Mouse (Mus musculus) midbrain, embryonic 13.5 days (tissue): ENCODE measurements at regions not wholly inside any gene's neighbourhood (a gene's known extent, or its start where the extent isn't known, plus 50 kb on each side); places are given as distances from the start of the nearest gene placed in this dataset.
A peak's percentile ranks its signal among the peaks of the same experiment; 100 is the strongest.
"Not testable (repeated sequence)": the region's sequence is repeated elsewhere in the genome, so short reads cannot be mapped to it uniquely, and the experiment has no call there.

ENCODE experiments used
- ATAC-seq: fragments of 200-750 bp; cut with Nextera tagmentation; 2 replicates; pipeline ENCODE4 v1.8.0; 2017; ENCODE audit warnings: mild to moderate bottlenecking, moderate TSS enrichment, moderate library complexity
- H3K27ac ChIP-seq: fragments of 300-500 bp; sonication (generic); 2 replicates; pipeline ENCODE4 v1.5.1; 2015; ENCODE audit warnings: inconsistent platforms, mild to moderate bottlenecking, moderate library complexity
- H3K27me3 ChIP-seq: fragments of 300-500 bp; sonication (generic); 2 replicates; pipeline ENCODE4 v1.6.1; 2015; ENCODE audit warnings: mild to moderate bottlenecking, inconsistent platforms
- H3K36me3 ChIP-seq: fragments of 300-500 bp; sonication (generic); 2 replicates; pipeline ENCODE4 v1.6.1; 2015; ENCODE audit warnings: mild to moderate bottlenecking, inconsistent platforms
- H3K4me1 ChIP-seq: fragments of 300-500 bp; sonication (generic); replicated peaks from 2 replicates; pipeline ENCODE4 v1.6.1; 2015; ENCODE audit warnings: inconsistent platforms
- H3K4me2 ChIP-seq: fragments of 300-500 bp; sonication (generic); replicated peaks from 2 replicates; pipeline ENCODE4 v1.6.1; 2015; ENCODE audit warnings: moderate library complexity, mild to moderate bottlenecking, inconsistent platforms
- H3K4me3 ChIP-seq: fragments of 300-500 bp; sonication (generic); replicated peaks from 2 replicates; pipeline ENCODE4 v1.5.1; 2015; ENCODE audit warnings: mild to moderate bottlenecking, inconsistent platforms
- H3K9ac ChIP-seq: fragments of 300-500 bp; sonication (generic); replicated peaks from 2 replicates; pipeline ENCODE4 v1.6.1; 2015; ENCODE audit warnings: mild to moderate bottlenecking, inconsistent platforms
- H3K9me3 ChIP-seq: fragments of 300-500 bp; sonication (generic); 2 replicates; pipeline ENCODE4 v1.6.1; 2016; ENCODE audit warnings: mild to moderate bottlenecking, inconsistent platforms
- WGBS: fragments of 180-500 bp; shearing (Covaris S2); methylation state at CpG from one replicate; pipeline ENCODE4 v1.1.7; 2015; 5-methylcytosine and 5-hydroxymethylcytosine counted together

DNA sequence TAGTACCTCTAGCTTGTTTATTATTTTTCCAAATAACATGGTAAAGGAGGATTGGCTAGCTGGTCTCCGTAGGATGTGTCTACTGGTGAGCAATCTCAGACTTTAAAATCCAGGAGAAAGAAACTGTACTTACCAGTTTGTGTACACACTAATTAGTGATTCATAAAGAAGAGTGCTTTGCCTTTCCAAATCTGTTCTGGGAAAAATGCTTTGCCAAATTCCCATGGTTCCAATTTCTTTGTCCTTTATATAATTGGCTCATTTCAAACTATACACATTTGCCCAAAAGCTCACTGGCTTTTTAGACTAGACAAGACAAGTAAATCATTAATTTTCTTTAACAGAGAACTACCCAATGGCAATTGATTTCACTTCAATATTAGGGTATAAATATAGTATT is 686.2 kb downstream of the Pla2g4a start:
- Histone ChIP-seq H3K27me3 (no peaks in the 10 kb centered on the region), H3K9ac (no peak overlapping the region), H3K9me3 (no peaks in the 10 kb centered on the region), H3K4me1 (no peaks in the 10 kb centered on the region), H3K4me2 (no peak overlapping the region), H3K36me3 (no peaks in the 10 kb centered on the region), H3K27ac (no peak overlapping the region), H3K4me3 (no peak overlapping the region)
- 94% methylated on average over 1 of the region's 1 CpGs for WGBS
- ATAC-seq: no peak

- Histone ChIP-seq H3K4me2 (no peak overlapping the region), H3K9ac (no peak overlapping the region), H3K36me3 (no peaks in the 10 kb centered on the region), H3K27me3 (no peaks in the 10 kb centered on the region), H3K27ac (no peak overlapping the region), H3K4me1 (no peaks in the 10 kb centered on the region), H3K4me3 (no peak overlapping the region), H3K9me3 (no peaks in the 10 kb centered on the region)
- 0 out of 2 replicates have a peak, but pooled peaks have one; percentile 45 for ATAC-seq
- WGBS: 60% methylated on average over 3 of the region's 3 CpGs
Observed at GRCm38 (mm10) chr1:149256866-149257265, 704.2 kb downstream of the Pla2g4a start.

GRCm38 (mm10) chr1:149254141-149254540 is 706.9 kb downstream of the Pla2g4a start:
- H3K27me3 ChIP-seq: no peaks in the 10 kb centered on the region
- no peaks in the 10 kb centered on the region for H3K36me3 ChIP-seq
- no peaks in the 10 kb centered on the region for H3K4me1 ChIP-seq
- H3K4me2 ChIP-seq: no peak overlapping the region
- WGBS: 46% methylated on average over 4 of the region's 4 CpGs
- no peaks in the 10 kb centered on the region for H3K9me3 ChIP-seq
- H3K9ac ChIP-seq: no peak overlapping the region
- no peak overlapping the region for H3K4me3 ChIP-seq
- H3K27ac ChIP-seq: no peak overlapping the region
- ATAC-seq: no peak

GRCm38 (mm10) chr1:149238329-149239015 is 722.6 kb downstream of the Pla2g4a start:
- H3K4me2 ChIP-seq: no peak overlapping the region
- H3K36me3 ChIP-seq: no peaks in the 10 kb centered on the region
- H3K27me3 ChIP-seq: no peaks in the 10 kb centered on the region
- WGBS: 80% methylated on average over 1 of the region's 1 CpGs
- no peak overlapping the region for H3K4me3 ChIP-seq
- ATAC-seq: no peak
- no peak overlapping the region for H3K27ac ChIP-seq
- H3K9ac ChIP-seq: no peak overlapping the region
- no peaks in the 10 kb centered on the region for H3K9me3 ChIP-seq
- H3K4me1 ChIP-seq: no peaks in the 10 kb centered on the region

GRCm38 (mm10) chr1:149227170-149227569 is 733.9 kb downstream of the Pla2g4a start:
- not testable (repeated sequence) for H3K4me2 ChIP-seq, H3K27me3 ChIP-seq, H3K9me3 ChIP-seq, H3K9ac ChIP-seq, H3K4me3 ChIP-seq, ATAC-seq, H3K36me3 ChIP-seq, H3K4me1 ChIP-seq, H3K27ac ChIP-seq
- WGBS: 97% methylated on average over 1 of the region's 1 CpGs

DNA sequence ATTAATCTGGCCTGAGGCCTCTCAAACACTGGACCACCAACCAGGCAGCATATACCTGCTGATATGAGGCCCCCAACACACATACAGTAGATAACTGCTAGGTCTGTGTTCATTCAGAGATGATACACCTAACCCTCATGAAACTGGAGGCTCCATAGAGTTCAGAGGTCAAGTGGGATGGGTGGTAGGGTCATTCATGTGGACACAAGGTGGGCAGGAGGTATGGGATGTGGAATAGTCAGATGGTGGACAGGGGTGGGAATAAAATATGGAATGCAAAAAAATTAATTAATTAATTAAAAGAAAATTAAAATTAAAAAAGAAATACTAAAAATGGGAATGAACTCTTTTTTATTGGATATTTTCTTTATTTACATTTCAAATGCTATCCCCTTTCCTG is 734.7 kb downstream of the Pla2g4a start:
- Histone ChIP-seq H3K27ac (no peak overlapping the region), H3K9me3 (no peaks in the 10 kb centered on the region), H3K9ac (no peak overlapping the region), H3K4me3 (no peak overlapping the region), H3K4me1 (no peaks in the 10 kb centered on the region), H3K4me2 (no peak overlapping the region), H3K36me3 (no peaks in the 10 kb centered on the region), H3K27me3 (no peaks in the 10 kb centered on the region)
- no peak for ATAC-seq

DNA sequence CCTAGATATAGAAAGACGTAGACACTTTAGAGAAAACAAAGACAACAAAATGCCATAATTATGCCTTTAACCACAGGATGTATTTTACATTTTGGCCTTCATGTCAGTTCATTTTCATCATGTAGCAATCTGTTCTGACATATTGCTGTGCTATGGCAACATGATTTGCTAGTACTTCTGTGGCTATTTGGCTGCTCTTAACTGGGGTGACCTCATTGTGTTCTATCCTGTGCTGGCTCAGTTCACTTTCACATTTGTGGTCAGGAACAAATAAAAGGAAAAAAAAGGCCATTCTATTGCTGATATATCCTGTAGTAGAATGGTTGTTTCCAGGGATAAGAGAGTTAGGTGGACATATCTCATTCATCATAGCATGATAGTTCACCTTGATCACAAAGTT is 758.5 kb downstream of the Pla2g4a start:
- H3K4me2 ChIP-seq: no peak overlapping the region
- no peaks in the 10 kb centered on the region for H3K4me1 ChIP-seq
- no peak overlapping the region for H3K9ac ChIP-seq
- no peak overlapping the region for H3K27ac ChIP-seq
- H3K9me3 ChIP-seq: no peaks in the 10 kb centered on the region
- ATAC-seq: no peak
- no peaks in the 10 kb centered on the region for H3K27me3 ChIP-seq
- H3K4me3 ChIP-seq: no peak overlapping the region
- no peaks in the 10 kb centered on the region for H3K36me3 ChIP-seq
- WGBS: 94% methylated on average over 1 of the region's 1 CpGs

GRCm38 (mm10) chr1:149199284-149199683 is 761.8 kb downstream of the Pla2g4a start:
- Histone ChIP-seq H3K4me2 (no peak overlapping the region), H3K9me3 (no peaks in the 10 kb centered on the region), H3K4me1 (no peaks in the 10 kb centered on the region), H3K27me3 (no peaks in the 10 kb centered on the region), H3K36me3 (no peaks in the 10 kb centered on the region), H3K4me3 (no peak overlapping the region), H3K9ac (no peak overlapping the region), H3K27ac (no peak overlapping the region)
- ATAC-seq: no peak
- WGBS: 87% methylated on average over 2 of the region's 2 CpGs

- ATAC-seq: no peak
- WGBS: 65% methylated on average over 4 of the region's 4 CpGs
Observed at GRCm38 (mm10) chr1:149198854-149199253, 762.2 kb downstream of the Pla2g4a start.

More at GRCm38 (mm10) chr1:149198854-149199253, 762.2 kb downstream of the Pla2g4a start:
- no peak overlapping the region for H3K4me3 ChIP-seq
- no peaks in the 10 kb centered on the region for H3K4me1 ChIP-seq
- no peaks in the 10 kb centered on the region for H3K27me3 ChIP-seq
- no peak overlapping the region for H3K27ac ChIP-seq
- no peak overlapping the region for H3K9ac ChIP-seq
- H3K4me2 ChIP-seq: no peak overlapping the region
- no peaks in the 10 kb centered on the region for H3K9me3 ChIP-seq
- H3K36me3 ChIP-seq: no peaks in the 10 kb centered on the region
